Mouse (Mus musculus): ENCODE measurements around the gene D2hgdh. TPM values are rescaled to one million over a fixed set of nuclear protein-coding genes. Genes with fewer than 3 reads are reported as not detected.
A peak's percentile ranks its signal among the peaks of the same experiment; 100 is the strongest.

D2hgdh gene
- polyA plus RNA-seq, 1 experiment from 2014 or later, result 17.2 TPM

GRCm38 (mm10) chr1:93805221-93805951 is 19.3 kb upstream of the D2hgdh start:
- ATAC-seq (ENCODE audit: insufficient number of reproducible peaks, insufficient read depth, low FRiP score, low TSS enrichment), result no peak
- no peaks in the 10 kb centered on the region for H3K9me3 ChIP-seq
- H3K36me3 ChIP-seq, result peaks cover 44% of the 10 kb centered on the region
- H3K4me2 ChIP-seq (replicated peaks), result no peak overlapping the region
- peak overlapping the region; percentile 68; the same call in 1 of the 2 replicates for H3K4me3 ChIP-seq
- no peaks in the 10 kb centered on the region for H3K27me3 ChIP-seq
- 0 out of 2 replicates have a peak overlapping the region, but pooled peaks have one; percentile 10 for H3K9ac ChIP-seq
- 72% methylated on average over 5 of the region's 5 CpGs for WGBS
- H3K27ac ChIP-seq, result no peak overlapping the region
- H3K4me1 ChIP-seq, result peaks cover 26% of the 10 kb centered on the region

- no peak for ATAC-seq (ENCODE audit: insufficient number of reproducible peaks, insufficient read depth, low FRiP score, low TSS enrichment)
- 91% methylated on average over 4 of the region's 4 CpGs for WGBS
- Histone ChIP-seq H3K27ac (no peak overlapping the region), H3K9ac (no peak overlapping the region), H3K36me3 (peaks cover 73% of the 10 kb centered on the region), H3K9me3 (no peaks in the 10 kb centered on the region), H3K4me2 (replicated peaks) (no peak overlapping the region), H3K4me3 (no peak overlapping the region), H3K4me1 (peaks cover 11% of the 10 kb centered on the region), H3K27me3 (no peaks in the 10 kb centered on the region)
Measured at GRCm38 (mm10) chr1:93808871-93809270, 15.8 kb upstream of the D2hgdh start.

- no peak for ATAC-seq (ENCODE audit: insufficient number of reproducible peaks, insufficient read depth, low FRiP score, low TSS enrichment)
- H3K4me1 ChIP-seq, result peaks cover 5% of the 10 kb centered on the region; the same call in 1 of the 2 replicates
- 95% methylated on average over 3 of the region's 3 CpGs for WGBS
- H3K4me3 ChIP-seq, result no peak overlapping the region
- H3K36me3 ChIP-seq, result peaks cover 85% of the 10 kb centered on the region
- H3K27me3 ChIP-seq, result no peaks in the 10 kb centered on the region
- no peak overlapping the region for H3K9ac ChIP-seq
- no peak overlapping the region for H3K4me2 ChIP-seq (replicated peaks)
- H3K9me3 ChIP-seq, result no peaks in the 10 kb centered on the region
- H3K27ac ChIP-seq, result no peak overlapping the region
Measured at GRCm38 (mm10) chr1:93810011-93810410, 14.7 kb upstream of the D2hgdh start.

DNA sequence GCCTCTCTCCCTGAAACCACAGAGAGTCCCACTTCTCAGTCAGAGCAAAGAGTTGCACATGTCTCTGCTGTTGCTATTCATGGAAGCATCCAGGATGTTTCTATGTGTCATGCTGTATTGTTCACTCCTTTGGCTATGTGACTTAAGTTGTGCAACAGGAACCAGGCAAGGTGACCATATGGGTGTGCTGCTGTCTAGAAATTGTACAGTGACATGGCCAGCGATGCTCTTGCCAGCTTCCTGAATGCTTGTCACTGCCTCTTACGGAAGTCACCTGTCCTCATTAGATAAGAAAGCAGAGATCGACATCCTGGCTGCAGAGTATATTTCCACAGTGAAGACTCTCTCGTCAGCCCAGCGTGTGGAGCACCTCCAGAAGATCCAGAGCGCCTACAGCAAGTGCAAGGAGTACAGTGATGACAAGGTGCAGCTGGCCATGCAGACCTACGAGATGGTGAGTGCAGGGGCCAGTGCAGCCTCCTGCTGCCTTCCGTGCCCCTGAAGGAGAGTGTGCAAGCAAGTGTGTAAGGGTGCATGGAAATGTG is 13.1 kb upstream of the D2hgdh start:
- 93% methylated on average over 8 of the region's 8 CpGs for WGBS
- peaks cover 92% of the 10 kb centered on the region for H3K36me3 ChIP-seq

GRCm38 (mm10) chr1:93817823-93818532 is 6.7 kb upstream of the D2hgdh start:
- no peaks in the 10 kb centered on the region for H3K9me3 ChIP-seq
- peaks cover 78% of the 10 kb centered on the region for H3K36me3 ChIP-seq
- no peak overlapping the region for H3K27ac ChIP-seq
- no peaks in the 10 kb centered on the region for H3K4me1 ChIP-seq
- no peak overlapping the region for H3K4me3 ChIP-seq
- no peak for ATAC-seq (ENCODE audit: insufficient number of reproducible peaks, insufficient read depth, low FRiP score, low TSS enrichment)
- H3K4me2 ChIP-seq (replicated peaks), result no peak overlapping the region
- H3K9ac ChIP-seq, result no peak overlapping the region
- 92% methylated on average over 8 of the region's 8 CpGs for WGBS
- H3K27me3 ChIP-seq, result no peaks in the 10 kb centered on the region

More for the DNA sequence above, 13.1 kb upstream of the D2hgdh start:
- H3K4me3 ChIP-seq, result no peak overlapping the region
- ATAC-seq (ENCODE audit: insufficient number of reproducible peaks, insufficient read depth, low FRiP score, low TSS enrichment), result no peak
- H3K9me3 ChIP-seq, result no peaks in the 10 kb centered on the region
- H3K9ac ChIP-seq, result no peak overlapping the region
- no peak overlapping the region for H3K4me2 ChIP-seq (replicated peaks)
- H3K4me1 ChIP-seq, result no peaks in the 10 kb centered on the region
- no peaks in the 10 kb centered on the region for H3K27me3 ChIP-seq
- no peak overlapping the region for H3K27ac ChIP-seq

GRCm38 (mm10) chr1:93818722-93819121 is 6.0 kb upstream of the D2hgdh start:
- Histone ChIP-seq H3K4me2 (replicated peaks) (no peak overlapping the region), H3K36me3 (peaks cover 71% of the 10 kb centered on the region), H3K27ac (no peak overlapping the region), H3K27me3 (no peaks in the 10 kb centered on the region), H3K9me3 (no peaks in the 10 kb centered on the region), H3K9ac (no peak overlapping the region), H3K4me3 (no peak overlapping the region), H3K4me1 (no peaks in the 10 kb centered on the region)
- 89% methylated on average over 7 of the region's 7 CpGs for WGBS
- ATAC-seq (ENCODE audit: insufficient number of reproducible peaks, insufficient read depth, low FRiP score, low TSS enrichment), result no peak

DNA sequence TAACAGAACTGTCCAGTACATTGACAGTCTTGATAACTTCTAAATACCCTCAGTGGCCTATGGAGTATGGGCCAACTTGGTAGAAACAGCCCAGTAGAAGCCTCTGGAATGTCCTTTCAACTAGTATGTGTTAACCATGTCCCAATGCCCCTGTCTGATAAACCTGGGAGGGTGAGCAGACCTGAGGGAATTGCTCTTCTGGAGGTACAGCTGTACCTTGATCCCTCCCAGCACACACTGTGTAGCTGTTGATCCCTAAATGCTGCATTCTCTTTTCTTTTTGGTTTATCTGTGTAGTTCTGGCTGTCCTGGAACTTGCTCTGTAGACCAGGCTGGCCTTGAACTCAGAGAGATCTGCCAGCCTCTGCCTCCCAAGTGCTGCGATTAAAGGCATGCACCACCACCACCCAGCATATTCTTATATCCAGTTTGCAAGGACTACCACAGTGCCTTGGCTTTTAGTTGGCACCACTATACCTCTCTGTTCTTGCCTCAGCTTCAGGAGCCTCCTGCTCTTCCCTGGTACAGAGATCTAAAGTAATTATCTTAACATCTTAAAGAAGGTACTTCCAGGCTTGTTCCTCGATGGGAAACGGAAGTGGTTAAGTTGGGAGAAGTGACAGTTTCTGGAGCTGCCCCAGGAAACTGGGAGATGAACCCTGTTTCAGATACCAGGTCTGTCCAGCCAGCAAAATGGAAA is 763 bp upstream of the D2hgdh start:
- H3K36me3 ChIP-seq, result peaks cover 19% of the 10 kb centered on the region
- no peak overlapping the region for H3K4me3 ChIP-seq
- H3K4me2 ChIP-seq (replicated peaks), result no peak overlapping the region
- ATAC-seq (ENCODE audit: insufficient number of reproducible peaks, insufficient read depth, low FRiP score, low TSS enrichment), result no peak
- no peaks in the 10 kb centered on the region for H3K9me3 ChIP-seq
- H3K27ac ChIP-seq, result peak overlapping the region; percentile 89; the same call in 1 of the 2 replicates
- 77% methylated on average over 3 of the region's 3 CpGs for WGBS
- peaks cover 11% of the 10 kb centered on the region for H3K4me1 ChIP-seq
- no peaks in the 10 kb centered on the region for H3K27me3 ChIP-seq
- H3K9ac ChIP-seq, result no peak overlapping the region

DNA sequence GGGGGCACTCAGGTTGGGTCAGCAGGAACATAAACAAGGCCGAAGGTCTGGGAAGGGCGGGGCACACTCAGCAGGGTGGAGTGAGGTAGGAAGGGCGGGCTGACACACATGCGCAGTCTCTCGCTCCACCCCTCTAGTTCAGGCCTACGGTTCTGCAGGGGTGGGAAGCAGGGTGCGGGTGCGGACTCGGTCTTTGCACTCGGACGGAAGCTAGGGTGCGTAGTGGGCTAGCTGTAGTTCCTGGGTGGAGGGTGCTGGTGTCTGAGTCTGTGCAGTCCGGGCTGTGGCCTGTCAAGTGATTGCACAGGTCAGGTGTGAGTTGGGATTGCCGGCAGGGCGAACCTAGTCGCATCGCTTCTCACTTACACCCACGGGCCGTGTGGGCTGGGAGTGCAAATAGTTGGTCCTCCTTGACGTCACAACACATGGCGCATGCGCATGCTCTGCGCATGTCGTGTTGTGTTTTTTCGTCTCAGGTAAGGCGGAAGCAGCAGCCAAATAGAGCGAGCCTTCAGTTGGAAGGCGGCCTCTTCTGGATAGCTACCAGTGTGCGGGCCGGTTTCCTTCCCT is 481 bp downstream of the D2hgdh start:
- peak overlapping the region; percentile 56 for H3K4me3 ChIP-seq
- peak overlapping the region; percentile 60 for H3K9ac ChIP-seq
- peaks cover 11% of the 10 kb centered on the region for H3K4me1 ChIP-seq
- under 1% methylated on average over 30 of the region's 30 CpGs for WGBS
- peaks cover 11% of the 10 kb centered on the region; the same call in 1 of the 2 replicates for H3K36me3 ChIP-seq
- no peaks in the 10 kb centered on the region for H3K9me3 ChIP-seq
- peak overlapping the region; percentile 89 for H3K27ac ChIP-seq
- peak; percentile 94 for ATAC-seq (ENCODE audit: insufficient number of reproducible peaks, insufficient read depth, low FRiP score, low TSS enrichment)
- H3K27me3 ChIP-seq, result no peaks in the 10 kb centered on the region
- H3K4me2 ChIP-seq (replicated peaks), result peak overlapping the region; percentile 76

GRCm38 (mm10) chr1:93825771-93826539 is 1.2 kb downstream of the D2hgdh start:
- Histone ChIP-seq H3K4me2 (replicated peaks) (peak overlapping the region; percentile 76), H3K9ac (peak overlapping the region; percentile 60), H3K27me3 (no peaks in the 10 kb centered on the region), H3K27ac (peak overlapping the region; percentile 89), H3K4me1 (peaks cover 11% of the 10 kb centered on the region), H3K36me3 (peaks cover 8% of the 10 kb centered on the region; the same call in 1 of the 2 replicates), H3K4me3 (peak overlapping the region; percentile 56), H3K9me3 (no peaks in the 10 kb centered on the region)
- WGBS, result 43% methylated on average over 27 of the region's 27 CpGs
- ATAC-seq (ENCODE audit: insufficient number of reproducible peaks, insufficient read depth, low FRiP score, low TSS enrichment), result no peak

DNA sequence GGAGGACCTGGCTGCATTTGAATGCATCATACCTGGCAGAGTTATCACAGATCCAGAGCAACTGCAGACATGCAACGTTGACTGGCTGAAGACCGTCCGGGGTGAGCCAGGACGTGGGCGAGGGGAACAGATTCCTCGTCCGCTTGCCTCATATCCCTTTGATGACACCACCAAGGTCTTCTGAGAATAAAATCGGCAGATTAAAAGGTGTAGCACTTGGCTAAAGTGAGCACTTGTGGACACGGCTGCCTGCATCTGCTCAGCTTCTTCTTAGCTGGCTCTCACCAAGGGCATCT is 1.8 kb downstream of the D2hgdh start:
- Histone ChIP-seq H3K27ac (no peak overlapping the region), H3K36me3 (0 out of 2 replicates have a peak, but pooled peaks cover 5% of the 10 kb centered on the region), H3K9ac (no peak overlapping the region), H3K4me1 (peaks cover 11% of the 10 kb centered on the region), H3K4me2 (replicated peaks) (peak overlapping the region; percentile 76), H3K9me3 (no peaks in the 10 kb centered on the region), H3K27me3 (no peaks in the 10 kb centered on the region), H3K4me3 (0 out of 2 replicates have a peak overlapping the region, but pooled peaks have one; percentile 56)
- no peak for ATAC-seq (ENCODE audit: insufficient number of reproducible peaks, insufficient read depth, low FRiP score, low TSS enrichment)
- WGBS, result 92% methylated on average over 9 of the region's 9 CpGs

Data from embryonic facial prominence, embryonic 12.5 days (tissue).